22 mouse cellular contexts compared by ENCODE assay signal in genomic region chr5:96498083-96498482, GRCm38 (mm10).
A peak's percentile ranks its signal among the peaks of the same experiment; 100 is the strongest.
DNase-seq lines count a peak whose midpoint lies in the region; ATAC-seq and TF ChIP-seq lines count a peak whose summit lies in the region.
"Had no signal": no experiment of that assay in that cellular context is flagged by ENCODE, and none has a peak within 500 bp of the region (broad histone marks: within the 10 kb centered on the region; RNA-seq: fewer than 3 reads in every experiment).

No protein-coding gene starts in this region.

- TF ChIP-seq EP300 in liver, postnatal 0 days (IDR thresholded peaks at IDR 0.05; ENCODE audit: low read depth): no peak

- peaks cover 12% of the 10 kb centered on the region; the same call in 1 of the 2 replicates for H3K4me1 ChIP-seq in kidney, adult 2 months (ENCODE audit: control insufficient read depth, insufficient read depth, low read length)
- peaks cover 13% of the 10 kb centered on the region for H3K4me1 ChIP-seq in kidney, embryonic 15.5 days
- no peaks in the 10 kb centered on the region for H3K4me1 ChIP-seq in liver, postnatal 0 days (ENCODE audit: insufficient read depth)
- no peaks in the 10 kb centered on the region for H3K4me1 ChIP-seq in liver, embryonic 12.5 days
- H3K4me1 ChIP-seq: embryonic facial prominence, embryonic 12.5 days; embryonic facial prominence, embryonic 15.5 days; hindbrain, embryonic 12.5 days had no signal

- H3K27ac ChIP-seq in kidney, adult 2 months (ENCODE audit: insufficient read depth, low read depth, low read length): peak overlapping the region; percentile 74
- H3K27ac ChIP-seq in kidney, embryonic 15.5 days: no peak overlapping the region
- no peak overlapping the region for H3K27ac ChIP-seq in liver, postnatal 0 days (ENCODE audit: low read depth)
- no peak overlapping the region for H3K27ac ChIP-seq in liver, embryonic 12.5 days
- H3K27ac ChIP-seq: embryonic facial prominence, embryonic 12.5 days; embryonic facial prominence, embryonic 15.5 days; gastrocnemius, adult 2 months; hindbrain, embryonic 12.5 days had no signal

- no peak overlapping the region for H3K4me2 ChIP-seq in kidney, embryonic 15.5 days
- H3K4me2 ChIP-seq in liver, postnatal 0 days (ENCODE audit: low read depth, low read length): no peak overlapping the region
- no peak overlapping the region for H3K4me2 ChIP-seq in liver, embryonic 12.5 days
- H3K4me2 ChIP-seq: embryonic facial prominence, embryonic 12.5 days; embryonic facial prominence, embryonic 15.5 days; heart, embryonic 11.5 days; hindbrain, embryonic 12.5 days had no signal

- H3K4me3 ChIP-seq in kidney, adult 2 months (ENCODE audit: insufficient read depth, low read depth, low read length): no peak overlapping the region
- no peak overlapping the region for H3K4me3 ChIP-seq in kidney, embryonic 15.5 days (replicated peaks)
- H3K4me3 ChIP-seq in liver, postnatal 0 days (ENCODE audit: low read depth, low read length): no peak overlapping the region
- no peak overlapping the region for H3K4me3 ChIP-seq in liver, embryonic 12.5 days
- H3K4me3 ChIP-seq: embryonic facial prominence, embryonic 12.5 days; embryonic facial prominence, embryonic 15.5 days; gastrocnemius, adult 2 months; hindbrain, embryonic 12.5 days had no signal

- H3K9ac ChIP-seq in kidney, embryonic 15.5 days: no peak overlapping the region
- H3K9ac ChIP-seq in liver, postnatal 0 days (replicated peaks): no peak overlapping the region
- no peak overlapping the region for H3K9ac ChIP-seq in liver, embryonic 12.5 days
- H3K9ac ChIP-seq: embryonic facial prominence, embryonic 12.5 days; embryonic facial prominence, embryonic 15.5 days; forebrain, postnatal 0 days; hindbrain, embryonic 12.5 days had no signal

- TF ChIP-seq CTCF in kidney, adult 2 months (conservative IDR thresholded peaks at IDR 0.05; ENCODE audit: insufficient read depth, insufficient read length, low read depth, low read length): no peak
- TF ChIP-seq CTCF in liver, postnatal 0 days (IDR thresholded peaks at IDR 0.05; ENCODE audit: low read depth): no peak

- ATAC-seq in kidney, embryonic 15.5 days (replicated peaks; ENCODE audit: low FRiP score): no peak
- peak; percentile 86 for ATAC-seq in liver, postnatal 0 days
- no peak for ATAC-seq in liver, embryonic 12.5 days
- ATAC-seq: CD4-positive, CD25-positive, alpha-beta regulatory T cell, adult 4 months; forebrain, embryonic 14.5 days; forebrain, postnatal 0 days had no signal

- 47% methylated on average over 2 of the region's 2 CpGs for WGBS in kidney, adult 2 months
- 76% methylated on average over 2 of the region's 2 CpGs for WGBS in kidney, embryonic 15.5 days
- WGBS in liver, postnatal 0 days (ENCODE audit: insufficient replicate concordance): 36% methylated on average over 2 of the region's 2 CpGs
- 39% methylated on average over 2 of the region's 2 CpGs for WGBS in liver, embryonic 12.5 days (ENCODE audit: insufficient replicate concordance)

- no peaks in the 10 kb centered on the region for H3K36me3 ChIP-seq in kidney, adult 2 months (ENCODE audit: control insufficient read depth, insufficient read depth, low read length)
- no peaks in the 10 kb centered on the region for H3K36me3 ChIP-seq in kidney, embryonic 15.5 days
- no peaks in the 10 kb centered on the region for H3K36me3 ChIP-seq in liver, postnatal 0 days (replicated peaks; ENCODE audit: insufficient read depth, low read length)
- H3K36me3 ChIP-seq in liver, embryonic 12.5 days: no peaks in the 10 kb centered on the region
- H3K36me3 ChIP-seq: embryonic facial prominence, embryonic 12.5 days; embryonic facial prominence, embryonic 15.5 days; hindbrain, embryonic 12.5 days had no signal

- H3K27me3 ChIP-seq in kidney, adult 2 months (replicated peaks; ENCODE audit: control insufficient read depth, insufficient read depth, low read length): no peaks in the 10 kb centered on the region
- H3K27me3 ChIP-seq in kidney, embryonic 15.5 days: no peaks in the 10 kb centered on the region
- no peaks in the 10 kb centered on the region for H3K27me3 ChIP-seq in liver, postnatal 0 days (ENCODE audit: insufficient read depth, low read length)
- H3K27me3 ChIP-seq in liver, embryonic 12.5 days (replicated peaks): no peaks in the 10 kb centered on the region
- H3K27me3 ChIP-seq: embryonic facial prominence, embryonic 12.5 days; embryonic facial prominence, embryonic 15.5 days; hindbrain, embryonic 12.5 days had no signal

- H3K9me3 ChIP-seq in kidney, embryonic 15.5 days (replicated peaks): no peaks in the 10 kb centered on the region
- no peaks in the 10 kb centered on the region for H3K9me3 ChIP-seq in liver, postnatal 0 days (ENCODE audit: low read length)
- H3K9me3 ChIP-seq in liver, embryonic 12.5 days (replicated peaks): no peaks in the 10 kb centered on the region
- H3K9me3 ChIP-seq: embryonic facial prominence, embryonic 12.5 days; embryonic facial prominence, embryonic 15.5 days; hindbrain, embryonic 12.5 days had no signal

- TF ChIP-seq POLR2A in kidney, adult 2 months (IDR thresholded peaks at IDR 0.05; ENCODE audit: low read depth, low read length): no peak

- DNase-seq in kidney, adult 2 months: peak; percentile 88
- DNase-seq in kidney, postnatal 36 days: peak; percentile 47 to 60
- DNase-seq in kidney, postnatal 14 days: no peak
- no peak for DNase-seq in liver, postnatal 0 days
- DNase-seq: adrenal gland, adult 2 months; adrenal gland, postnatal 14 days; cerebellum, adult 11 months; cerebellum, adult 2 months; cerebellum, adult 9-11 months; cerebellum, postnatal 25 days; forebrain, postnatal 0 days; gastrocnemius, adult 2 months; gastrocnemius, postnatal 14 days; heart, adult 11 months had no signal

Comparison
In these comparisons a context has a peak if more than half of its experiments do, and no peak if none do; other contexts are left out.
1. DNase-seq: peak in kidney, adult 2 months (single experiment) and kidney, postnatal 36 days (2 of 2); none in kidney, postnatal 14 days (single experiment) and liver, postnatal 0 days (single experiment).